In the genomic region with DNA sequence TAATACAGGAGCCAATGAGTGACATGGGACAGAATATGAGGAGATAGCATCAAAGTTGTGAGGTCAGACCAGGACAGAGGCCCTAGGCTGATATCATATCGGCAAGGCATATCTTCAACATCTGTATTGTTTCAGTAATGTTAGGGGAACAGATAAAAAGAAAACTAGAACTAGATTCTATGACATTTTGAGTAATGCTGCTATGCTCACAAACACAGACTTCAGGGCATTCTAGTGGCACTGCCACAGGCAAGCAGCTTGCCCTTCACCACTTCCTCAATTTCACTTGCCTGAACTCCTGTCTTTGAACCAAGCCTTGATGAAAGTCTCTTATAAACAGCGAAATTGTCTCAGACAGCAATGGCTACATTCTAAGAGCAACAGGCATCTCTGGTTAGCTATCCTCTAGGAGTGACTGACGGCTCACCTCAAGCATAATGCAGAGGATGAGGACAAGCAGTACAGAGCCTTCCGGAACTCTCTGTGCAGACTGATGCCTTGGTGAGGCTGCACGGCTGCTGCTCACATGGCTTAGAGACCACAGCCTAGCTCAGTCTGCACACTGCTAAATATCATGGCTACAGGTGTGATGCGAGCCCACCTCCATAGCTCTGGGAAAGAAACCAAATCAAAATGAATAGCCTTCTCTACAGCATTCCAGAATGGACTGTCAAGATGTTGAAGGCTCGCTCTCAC, we compare ENCODE assay signal across 16 mouse cellular contexts. TPM values are rescaled to one million over a fixed set of nuclear protein-coding genes. Genes with fewer than 3 reads are reported as not detected.
DNase-seq lines count a peak whose midpoint lies in the region; ATAC-seq lines count a peak whose summit lies in the region.
"Had no signal": no experiment of that assay in that cellular context is flagged by ENCODE, and none has a peak within 500 bp of the region (broad histone marks: within the 10 kb centered on the region; RNA-seq: fewer than 3 reads in every experiment).

No protein-coding gene starts in this region.

- H3K27me3 ChIP-seq in heart, embryonic 10.5 days (ENCODE audit: insufficient read depth, poor library complexity, severe bottlenecking): no peaks in the 10 kb centered on the region
- H3K27me3 ChIP-seq in liver, embryonic 12.5 days (replicated peaks): no peaks in the 10 kb centered on the region
- no peaks in the 10 kb centered on the region for H3K27me3 ChIP-seq in embryonic facial prominence, embryonic 10.5 days (replicated peaks; ENCODE audit: low read depth, poor library complexity, severe bottlenecking)
- H3K27me3 ChIP-seq: hindbrain, embryonic 13.5 days; limb, embryonic 15.5 days had no signal

- H3K4me2 ChIP-seq in liver, embryonic 12.5 days: peak overlapping the region; percentile 63
- H3K4me2 ChIP-seq: hindbrain, embryonic 13.5 days; limb, embryonic 15.5 days had no signal

- H3K9ac ChIP-seq in liver, embryonic 12.5 days: no peak overlapping the region
- H3K9ac ChIP-seq: hindbrain, embryonic 13.5 days; limb, embryonic 15.5 days had no signal

- ATAC-seq in liver, embryonic 12.5 days: 0 out of 2 replicates have a peak, but pooled peaks have one; percentile 25
- peak; percentile 33; the same call in 1 of the 2 replicates for ATAC-seq in megakaryocyte-erythroid progenitor cell, adult 5-6 weeks (replicated peaks; ENCODE audit: low FRiP score, low TSS enrichment, poor library complexity, severe bottlenecking)

- peaks cover 7% of the 10 kb centered on the region for H3K4me1 ChIP-seq in heart, embryonic 10.5 days
- peaks cover 68% of the 10 kb centered on the region for H3K4me1 ChIP-seq in liver, embryonic 12.5 days
- peaks cover 6% of the 10 kb centered on the region for H3K4me1 ChIP-seq in embryonic facial prominence, embryonic 10.5 days
- H3K4me1 ChIP-seq: hindbrain, embryonic 13.5 days; limb, embryonic 15.5 days had no signal

- DNase-seq in heart, embryonic 10.5 days (ENCODE audit: low spot score): peak; percentile 60
- no peak for DNase-seq in heart, postnatal 14 days
- DNase-seq in MEL-GATA-1-ER (ENCODE audit: extremely low read depth, low read depth): peak; percentile 52
- no peak for DNase-seq in ovary, postnatal 10 days (ENCODE audit: low spot score)
- DNase-seq in right cerebral cortex, postnatal 10 days (ENCODE audit: low spot score in 2 of 2): no peak
- DNase-seq in embryonic facial prominence, embryonic 10.5 days (ENCODE audit: low spot score): no peak
- DNase-seq: adrenal gland, postnatal 36 days; cerebellum, adult 11-12 months; gastrocnemius, postnatal 36 days; kidney, adult 11 months; kidney, postnatal 4 days; thymus, postnatal 36 days had no signal

- intact Hi-C loops in heart, postnatal 14 days (cut with DNase I): no loop called here

- H3K27ac ChIP-seq in heart, embryonic 10.5 days: no peak overlapping the region; the same call in 1 of the 2 replicates
- H3K27ac ChIP-seq in liver, embryonic 12.5 days: peak overlapping the region; percentile 92
- no peak overlapping the region for H3K27ac ChIP-seq in embryonic facial prominence, embryonic 10.5 days (replicated peaks)
- H3K27ac ChIP-seq: hindbrain, embryonic 13.5 days; limb, embryonic 15.5 days had no signal

- H3K36me3 ChIP-seq in heart, embryonic 10.5 days: no peaks in the 10 kb centered on the region
- no peaks in the 10 kb centered on the region for H3K36me3 ChIP-seq in liver, embryonic 12.5 days
- H3K36me3 ChIP-seq in embryonic facial prominence, embryonic 10.5 days (replicated peaks): no peaks in the 10 kb centered on the region
- H3K36me3 ChIP-seq: hindbrain, embryonic 13.5 days; limb, embryonic 15.5 days had no signal

- H3K4me3 ChIP-seq in heart, embryonic 10.5 days: no peak overlapping the region
- no peak overlapping the region for H3K4me3 ChIP-seq in liver, embryonic 12.5 days
- no peak overlapping the region for H3K4me3 ChIP-seq in embryonic facial prominence, embryonic 10.5 days
- H3K4me3 ChIP-seq: hindbrain, embryonic 13.5 days; limb, embryonic 15.5 days had no signal

- 86% methylated on average over 7 of the region's 7 CpGs for WGBS in heart, embryonic 10.5 days
- 58% methylated on average over 7 of the region's 7 CpGs for WGBS in liver, embryonic 12.5 days (ENCODE audit: insufficient replicate concordance)
- 87% methylated on average over 7 of the region's 7 CpGs for WGBS in embryonic facial prominence, embryonic 10.5 days

- 0 out of 2 replicates have a peak, but pooled peaks cover 4% of the 10 kb centered on the region for H3K9me3 ChIP-seq in heart, embryonic 10.5 days
- H3K9me3 ChIP-seq in liver, embryonic 12.5 days (replicated peaks): no peaks in the 10 kb centered on the region
- H3K9me3 ChIP-seq in embryonic facial prominence, embryonic 10.5 days: no peaks in the 10 kb centered on the region
- H3K9me3 ChIP-seq: hindbrain, embryonic 13.5 days; limb, embryonic 15.5 days had no signal

RNA-seq across cellular contexts. Expression of a gene that starts 8.7 kb away (rescaled TPM):
- 76.6 and 89.6 TPM in 2 replicates for polyA plus RNA-seq in heart, embryonic 10.5 days (2016; fragmentation: Nextera tagmentation; extraction: Ambion mirVana)
- 10 to 100 TPM; 23.4 to 23.5 TPM for total RNA-seq in heart, postnatal 14 days (2021)
- 86.4 and 91.6 TPM in 2 replicates for polyA plus RNA-seq in liver, embryonic 12.5 days (2016; fragmentation: Nextera tagmentation; extraction: Ambion mirVana)
- 50.6 and 51.2 TPM in 2 replicates for total RNA-seq in megakaryocyte-erythroid progenitor cell, adult 5-6 weeks (2014; fragmentation: Nextera tagmentation)
- total RNA-seq in megakaryocyte-erythroid progenitor cell, adult 5-6 weeks (2017): 23.2 and 26.6 TPM in 2 replicates
- 151 and 156 TPM in 2 replicates for polyA plus RNA-seq in embryonic facial prominence, embryonic 10.5 days (2016; fragmentation: Nextera tagmentation; extraction: Ambion mirVana)

RNA-seq across cellular contexts. Expression of a gene that starts 29.8 kb away (rescaled TPM):
- 384 and 400 TPM in 2 replicates for polyA plus RNA-seq in heart, embryonic 10.5 days (2016; fragmentation: Nextera tagmentation; extraction: Ambion mirVana)
- total RNA-seq in heart, postnatal 14 days (2021): 100 to 1,000 TPM; 149 to 153 TPM
- polyA plus RNA-seq in liver, embryonic 12.5 days (2016; fragmentation: Nextera tagmentation; extraction: Ambion mirVana): 350 and 353 TPM in 2 replicates
- 222 and 247 TPM in 2 replicates for total RNA-seq in megakaryocyte-erythroid progenitor cell, adult 5-6 weeks (2014; fragmentation: Nextera tagmentation)
- total RNA-seq in megakaryocyte-erythroid progenitor cell, adult 5-6 weeks (2017): 196 and 256 TPM in 2 replicates
- 379 and 394 TPM in 2 replicates for polyA plus RNA-seq in embryonic facial prominence, embryonic 10.5 days (2016; fragmentation: Nextera tagmentation; extraction: Ambion mirVana)

RNA-seq across cellular contexts. Expression of a gene that starts 30.0 kb away (rescaled TPM):
- polyA plus RNA-seq in heart, embryonic 10.5 days (2016; fragmentation: Nextera tagmentation; extraction: Ambion mirVana): 96.5 and 128 TPM in 2 replicates
- total RNA-seq in heart, postnatal 14 days (2021): 1 to 10 TPM; 5.4 to 8.1 TPM
- polyA plus RNA-seq in liver, embryonic 12.5 days (2016; fragmentation: Nextera tagmentation; extraction: Ambion mirVana): 198 and 200 TPM in 2 replicates
- 112 and 116 TPM in 2 replicates for total RNA-seq in megakaryocyte-erythroid progenitor cell, adult 5-6 weeks (2014; fragmentation: Nextera tagmentation)
- total RNA-seq in megakaryocyte-erythroid progenitor cell, adult 5-6 weeks (2017): 136 and 160 TPM in 2 replicates
- 183 and 199 TPM in 2 replicates for polyA plus RNA-seq in embryonic facial prominence, embryonic 10.5 days (2016; fragmentation: Nextera tagmentation; extraction: Ambion mirVana)

Comparison
In these comparisons a context has a peak if more than half of its experiments do, and no peak if none do; other contexts are left out.
1. DNase-seq: peak in heart, embryonic 10.5 days (single experiment) and MEL-GATA-1-ER (single experiment); none in heart, postnatal 14 days (0 of 2), ovary, postnatal 10 days (single experiment), right cerebral cortex, postnatal 10 days (0 of 2) and embryonic facial prominence, embryonic 10.5 days (single experiment).